Mouse (Mus musculus) embryonic facial prominence, embryonic 14.5 days (tissue): ENCODE results near the gene Fastk. TPM values are rescaled to one million over a fixed set of nuclear protein-coding genes. Genes with fewer than 3 reads are reported as not detected.

Experiments
- ATAC-seq: fragments of 200-750 bp; cut with Nextera tagmentation; 2 replicates; pipeline ENCODE4 v1.8.0; 2017; ENCODE audit warnings: low read depth, moderate number of reproducible peaks, moderate TSS enrichment
- DNase-seq: peaks from one replicate; pipeline ENCODE4 v3.0.0-alpha.2; 2015; ENCODE audit warnings: low spot score
- H3K27ac ChIP-seq: fragments of 300-500 bp; sonication (generic); replicated peaks from 2 replicates; pipeline ENCODE4 v1.5.1; 2014; ENCODE audit warnings: low read depth, mild to moderate bottlenecking, low read length, moderate library complexity
- H3K27me3 ChIP-seq: fragments of 300-500 bp; sonication (generic); replicated peaks from 2 replicates; pipeline ENCODE4 v1.6.1; 2014; ENCODE audit warnings: low read length; ENCODE audit not compliant: control insufficient read depth, insufficient read depth
- H3K36me3 ChIP-seq: fragments of 300-500 bp; sonication (generic); 2 replicates; pipeline ENCODE4 v1.6.1; 2014; ENCODE audit warnings: low read length, mixed read lengths; ENCODE audit not compliant: control insufficient read depth, insufficient read depth
- H3K4me1 ChIP-seq: fragments of 300-500 bp; sonication (generic); 2 replicates; pipeline ENCODE4 v1.6.1; 2014; ENCODE audit warnings: antibody characterized with exemption, low read length; ENCODE audit not compliant: control insufficient read depth, insufficient read depth
- H3K4me2 ChIP-seq: fragments of 300-500 bp; sonication (generic); 2 replicates; pipeline ENCODE4 v1.6.1; 2014; ENCODE audit warnings: low read depth, mild to moderate bottlenecking, low read length, moderate library complexity, mixed read lengths
- H3K4me3 ChIP-seq: fragments of 300-500 bp; sonication (generic); 2 replicates; pipeline ENCODE4 v1.5.1; 2014; ENCODE audit warnings: low read depth, mild to moderate bottlenecking, low read length
- H3K9ac ChIP-seq: fragments of 300-500 bp; sonication (generic); 2 replicates; pipeline ENCODE4 v1.6.1; 2014; ENCODE audit warnings: low read depth, mild to moderate bottlenecking, low read length, moderate library complexity, mixed read lengths
- H3K9me3 ChIP-seq: fragments of 300-500 bp; sonication (generic); 2 replicates; pipeline ENCODE4 v1.6.1; 2016; ENCODE audit warnings: low read length; ENCODE audit not compliant: control insufficient read depth
- WGBS: fragments of 180-500 bp; shearing (Covaris S2); extraction: QIAGEN DNeasy Blood & Tissue Kit; methylation state at CpG from one replicate; pipeline ENCODE4 v1.1.7; 2014; 5-methylcytosine and 5-hydroxymethylcytosine counted together
- polyA plus RNA-seq: library from polyadenylated mRNA; unstranded; fragments of >200 nt; fragmentation: Nextera tagmentation; extraction: Ambion mirVana; gene quantifications from 2 replicates; pipeline ENCODE4 v1.2.1, GENCODE M21; 2014

Fastk gene
- polyA plus RNA-seq, 1 experiment from 2014 or later: 111 TPM

- Histone ChIP-seq H3K9ac (peak within 1 kb of the TSS; percentile 47), H3K4me1 (no peaks in the 10 kb centered on the region), H3K36me3 (no peaks in the 10 kb centered on the region), H3K27me3 (peaks cover 11% of the 10 kb centered on the region), H3K4me2 (peak within 1 kb of the TSS; percentile 54), H3K9me3 (no peaks in the 10 kb centered on the region), H3K27ac (0 out of 2 replicates have a peak within 1 kb of the TSS, but pooled peaks have one; percentile 35), H3K4me3 (peak within 1 kb of the TSS; percentile 51)
- ATAC-seq: no peak
- WGBS: 26% methylated on average over 7 of the region's 7 CpGs
- DNase-seq: peak; percentile 77
These were observed 51.6 kb downstream of the Fastk start, which contains the start of gene Abcb8 for GRCm38 (mm10) chr5:24393392-24393997. TSS of gene Abcb8 (plus strand) at chr5:24393663.

- DNase-seq (no peak), ATAC-seq (no peak)
- Histone ChIP-seq H3K9me3 (no peaks in the 10 kb centered on the region), H3K4me1 (no peaks in the 10 kb centered on the region), H3K27ac (no peak overlapping the region), H3K27me3 (peaks cover 18% of the 10 kb centered on the region), H3K9ac (no peak overlapping the region), H3K4me2 (no peak overlapping the region), H3K36me3 (no peaks in the 10 kb centered on the region), H3K4me3 (no peak overlapping the region)
- WGBS: 80% methylated on average over 7 of the region's 7 CpGs
These were observed 52.4 kb downstream of the Fastk start for GRCm38 (mm10) chr5:24392724-24393123.

GRCm38 (mm10) chr5:24391864-24392263 lies 53.2 kb downstream of the Fastk start, which contains the start of gene Atg9b:
TSS of gene Atg9b (minus strand) at chr5:24392143.
- Histone ChIP-seq H3K36me3 (no peaks in the 10 kb centered on the region), H3K9ac (no peak within 1 kb of the TSS), H3K4me1 (peaks cover 5% of the 10 kb centered on the region; the same call in 1 of the 2 replicates), H3K4me2 (no peak within 1 kb of the TSS), H3K9me3 (no peaks in the 10 kb centered on the region), H3K27me3 (peaks cover 27% of the 10 kb centered on the region), H3K4me3 (no peak within 1 kb of the TSS), H3K27ac (no peak within 1 kb of the TSS)
- 76% methylated on average over 7 of the region's 7 CpGs for WGBS
- ATAC-seq (no peak), DNase-seq (no peak)

- H3K36me3 ChIP-seq: no peaks in the 10 kb centered on the region
- DNase-seq: no peak
- H3K9me3 ChIP-seq: no peaks in the 10 kb centered on the region
- WGBS: 74% methylated on average over 4 of the region's 4 CpGs
- no peak overlapping the region for H3K9ac ChIP-seq
- no peak overlapping the region for H3K4me3 ChIP-seq
- peaks cover 42% of the 10 kb centered on the region for H3K27me3 ChIP-seq
- no peak for ATAC-seq
- H3K4me1 ChIP-seq: peaks cover 5% of the 10 kb centered on the region; the same call in 1 of the 2 replicates
- no peak overlapping the region for H3K27ac ChIP-seq
- no peak overlapping the region for H3K4me2 ChIP-seq
These were observed 55.4 kb downstream of the Fastk start for GRCm38 (mm10) chr5:24389658-24390020.

- DNase-seq (peak; percentile 32), ATAC-seq (no peak)
- H3K4me1 ChIP-seq: peaks cover 7% of the 10 kb centered on the region
- no peak overlapping the region for H3K4me3 ChIP-seq
- H3K36me3 ChIP-seq: no peaks in the 10 kb centered on the region
- H3K27ac ChIP-seq: no peak overlapping the region
- H3K4me2 ChIP-seq: no peak overlapping the region
- no peak overlapping the region for H3K9ac ChIP-seq
- peaks cover 42% of the 10 kb centered on the region for H3K27me3 ChIP-seq
- no peaks in the 10 kb centered on the region for H3K9me3 ChIP-seq
- WGBS: 61% methylated on average over 6 of the region's 7 CpGs
These were observed 56.0 kb downstream of the Fastk start for GRCm38 (mm10) chr5:24389011-24389657.

Other genes with a start within 250 kb of the Fastk start
- 6.7 and 7.6 TPM in 2 replicates for gene Kcnh2, start 93.7 kb downstream of the Fastk start, polyA plus RNA-seq
- 7.8 and 7.9 TPM in 2 replicates for gene Nos3, start 80.5 kb downstream of the Fastk start, polyA plus RNA-seq
- 0.75 and 0.81 TPM in 2 replicates for gene Atg9b, start 53.1 kb downstream of the Fastk start, polyA plus RNA-seq
- gene Abcb8, start 51.6 kb downstream of the Fastk start, polyA plus RNA-seq: 35.6 and 42.0 TPM in 2 replicates
- gene Asic3, start 31.9 kb downstream of the Fastk start, polyA plus RNA-seq: 1.7 and 2.1 TPM in 2 replicates
- 48.2 and 55.0 TPM in 2 replicates for gene Cdk5, start 21.8 kb downstream of the Fastk start, polyA plus RNA-seq
- 26.0 and 31.0 TPM in 2 replicates for gene Slc4a2, start 21.4 kb downstream of the Fastk start, polyA plus RNA-seq
- 16.5 and 21.3 TPM in 2 replicates for gene Tmub1, start 2.6 kb upstream of the Fastk start, polyA plus RNA-seq
- gene Agap3, start 6.9 kb upstream of the Fastk start, polyA plus RNA-seq: 31.5 and 33.9 TPM in 2 replicates
- gene Gbx1, start 81.9 kb upstream of the Fastk start, polyA plus RNA-seq: 0.04 and 0.05 TPM in 2 replicates
- gene Asb10, start 95.7 kb upstream of the Fastk start, polyA plus RNA-seq: 1.2 and 1.8 TPM in 2 replicates
- gene 4931409K22Rik, start 111.5 kb upstream of the Fastk start, polyA plus RNA-seq: not detected in 2 replicates
- gene Abcf2, start 132.2 kb upstream of the Fastk start, polyA plus RNA-seq: 83.7 and 96.3 TPM in 2 replicates
- 21.2 and 23.4 TPM in 2 replicates for gene Chpf2, start 141.5 kb upstream of the Fastk start, polyA plus RNA-seq
- gene Smarcd3, start 179.1 kb upstream of the Fastk start, polyA plus RNA-seq: 48.9 and 54.7 TPM in 2 replicates
- gene Nub1, start 240.2 kb upstream of the Fastk start, polyA plus RNA-seq: 34.8 and 38.1 TPM in 2 replicates